Mouse (Mus musculus) testis, adult 2 months (tissue): ENCODE data around the gene Fam162b. TPM values are rescaled to one million over a fixed set of nuclear protein-coding genes. Genes with fewer than 3 reads are reported as not detected.

Experiments used
- H3K27ac ChIP-seq: fragments of 200-500 bp; 2 replicates; pipeline ENCODE4 v1.5.1; 2012; ENCODE audit warnings: low read depth, low read length; ENCODE audit not compliant: control insufficient read depth, insufficient read depth
- H3K27me3 ChIP-seq: fragments of 200-500 bp; 2 replicates; pipeline ENCODE4 v1.6.1; 2012; ENCODE audit warnings: mild to moderate bottlenecking, low read length, moderate library complexity; ENCODE audit not compliant: control insufficient read depth, insufficient read depth
- H3K36me3 ChIP-seq: fragments of 200-500 bp; 2 replicates; pipeline ENCODE4 v1.6.1; 2012; ENCODE audit warnings: mild to moderate bottlenecking, low read length; ENCODE audit not compliant: control insufficient read depth, insufficient read depth
- H3K4me1 ChIP-seq: fragments of 200-500 bp; 2 replicates; pipeline ENCODE4 v1.6.1; 2012; ENCODE audit warnings: low read length; ENCODE audit not compliant: control insufficient read depth, insufficient read depth
- H3K4me3 ChIP-seq: fragments of 200-500 bp; 2 replicates; pipeline ENCODE4 v1.5.1; 2012; ENCODE audit warnings: low read depth, mild to moderate bottlenecking, low read length, moderate library complexity, mixed read lengths; ENCODE audit not compliant: control insufficient read depth
- CTCF ChIP-seq: fragments of 200-500 bp; IDR thresholded peaks from 2 replicates; pipeline ENCODE4 v1.5.1; 2012; ENCODE audit warnings: low read depth, mild to moderate bottlenecking, inconsistent platforms, low read length, moderate library complexity; ENCODE audit not compliant: control insufficient read depth, insufficient read depth, insufficient replicate concordance
- POLR2A ChIP-seq: fragments of 200-500 bp; IDR thresholded peaks from 2 replicates; pipeline ENCODE4 v1.6.1; 2012; ENCODE audit warnings: low read depth, mild to moderate bottlenecking, inconsistent platforms, low read length, moderate library complexity; ENCODE audit not compliant: control insufficient read depth
- polyA plus RNA-seq: library from polyadenylated mRNA; depleted of rRNA; stranded (reverse); fragments of >200 nt; gene quantifications from 2 replicates; pipeline ENCODE4 v1.2.3, GENCODE M21; 2012

Fam162b gene
- polyA plus RNA-seq, 1 experiment = not detected

DNA sequence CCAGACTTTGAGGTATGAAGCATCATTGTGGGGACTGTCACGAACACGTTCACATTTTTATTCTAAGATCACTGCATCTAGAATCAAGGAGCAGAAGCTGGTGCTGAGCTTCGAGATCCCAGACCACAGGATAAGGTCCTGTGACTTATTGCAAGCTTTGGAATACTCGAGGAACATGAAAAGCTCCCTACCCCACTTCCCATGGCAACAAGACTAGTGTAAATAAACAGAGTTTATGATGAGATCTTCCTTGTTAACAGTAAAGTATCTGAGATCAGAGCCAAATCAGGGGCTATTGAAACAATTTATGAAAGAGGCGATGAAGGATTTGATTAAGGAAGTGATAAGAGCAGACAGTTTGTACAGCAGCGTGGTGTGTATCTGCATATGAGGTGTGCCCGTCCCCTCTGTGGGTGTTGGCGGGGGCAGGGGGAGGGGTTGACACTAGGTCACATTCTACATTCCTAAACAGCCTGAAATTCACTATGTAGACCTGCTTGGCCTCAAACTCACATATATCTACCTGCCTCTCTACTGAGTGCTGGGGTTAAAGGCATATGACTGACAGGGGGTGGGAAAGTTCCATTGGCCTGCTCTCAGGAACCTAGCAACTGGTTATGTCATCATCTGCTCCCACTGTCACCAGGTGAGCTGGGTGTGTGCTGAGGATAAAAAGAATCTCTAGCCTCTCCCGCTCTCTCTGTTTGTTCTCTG lies 21.8 kb upstream of the Fam162b start:
- Histone ChIP-seq H3K4me3 (no peak overlapping the region), H3K27ac (no peak overlapping the region), H3K4me1 (no peaks in the 10 kb centered on the region), H3K36me3 (no peaks in the 10 kb centered on the region), H3K27me3 (no peaks in the 10 kb centered on the region)
- no peak for TF ChIP-seq CTCF

DNA sequence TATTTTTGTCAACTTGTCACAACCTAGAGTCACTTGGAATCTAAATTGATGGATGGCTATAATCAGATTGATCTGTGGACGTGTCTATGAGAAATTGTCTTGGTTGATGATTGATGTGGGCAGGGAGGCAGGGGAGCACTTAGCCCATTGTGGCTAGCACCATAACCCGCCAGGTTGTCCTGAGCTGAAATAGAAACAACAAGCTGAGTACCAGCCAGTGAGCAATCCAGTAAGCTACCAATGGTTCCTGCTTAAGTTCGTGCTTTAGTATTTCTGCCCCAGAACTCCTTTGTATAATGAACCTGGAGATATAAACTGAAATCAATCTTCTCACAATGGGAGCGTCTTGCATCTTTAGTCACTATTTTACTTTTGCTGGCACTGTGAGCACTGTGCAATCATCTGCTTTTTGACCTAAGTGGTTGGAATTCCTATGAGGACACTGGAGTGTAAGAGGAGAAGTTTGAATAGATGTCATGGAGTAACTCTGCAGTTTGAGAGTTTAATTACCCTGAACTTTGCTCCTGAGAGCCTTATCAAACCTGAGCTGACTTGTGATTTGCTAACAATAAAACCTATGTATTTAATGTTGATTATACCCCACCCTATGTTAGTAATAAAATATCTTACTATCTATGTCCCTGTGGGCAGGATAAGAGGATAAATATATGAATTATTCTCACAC lies 19.6 kb upstream of the Fam162b start:
- Histone ChIP-seq H3K4me1 (no peaks in the 10 kb centered on the region), H3K27ac (no peak overlapping the region), H3K36me3 (no peaks in the 10 kb centered on the region), H3K4me3 (no peak overlapping the region), H3K27me3 (no peaks in the 10 kb centered on the region)
- TF ChIP-seq POLR2A = no peak
- no peak for TF ChIP-seq CTCF

DNA sequence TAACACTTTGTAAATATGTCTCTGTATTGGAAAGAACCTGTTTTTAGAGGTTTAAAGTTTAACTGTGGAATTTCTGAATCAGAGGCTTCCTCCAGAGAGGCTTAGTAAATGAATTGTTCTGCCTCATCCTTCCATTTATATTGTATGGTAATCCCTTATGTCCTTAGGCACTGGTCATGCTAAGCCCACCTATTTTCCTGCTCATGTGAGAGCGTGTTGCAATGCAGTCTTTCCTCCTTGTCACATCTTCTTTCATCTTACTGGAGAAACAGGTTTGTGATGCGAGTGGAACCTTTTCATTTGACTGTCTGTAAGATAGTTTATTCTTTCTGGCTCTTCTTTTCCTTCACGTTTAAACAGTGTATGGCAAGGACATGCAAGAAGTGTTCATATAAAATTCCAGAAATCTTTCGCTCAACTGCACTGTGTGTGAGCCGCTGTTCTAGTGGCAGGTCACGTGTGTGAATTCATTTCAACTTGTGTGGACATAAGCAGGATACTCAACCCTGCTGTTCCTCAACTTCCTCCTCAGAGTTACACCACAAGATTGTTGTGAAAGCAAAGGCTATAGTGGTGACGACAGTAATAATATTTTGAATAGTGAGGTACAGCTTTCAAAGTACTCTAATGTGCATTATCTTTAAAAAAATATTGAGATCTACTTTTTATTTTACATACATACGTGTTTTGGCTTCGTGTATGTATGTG lies 6.8 kb upstream of the Fam162b start:
- TF ChIP-seq POLR2A (no peak), CTCF (no peak)

DNA sequence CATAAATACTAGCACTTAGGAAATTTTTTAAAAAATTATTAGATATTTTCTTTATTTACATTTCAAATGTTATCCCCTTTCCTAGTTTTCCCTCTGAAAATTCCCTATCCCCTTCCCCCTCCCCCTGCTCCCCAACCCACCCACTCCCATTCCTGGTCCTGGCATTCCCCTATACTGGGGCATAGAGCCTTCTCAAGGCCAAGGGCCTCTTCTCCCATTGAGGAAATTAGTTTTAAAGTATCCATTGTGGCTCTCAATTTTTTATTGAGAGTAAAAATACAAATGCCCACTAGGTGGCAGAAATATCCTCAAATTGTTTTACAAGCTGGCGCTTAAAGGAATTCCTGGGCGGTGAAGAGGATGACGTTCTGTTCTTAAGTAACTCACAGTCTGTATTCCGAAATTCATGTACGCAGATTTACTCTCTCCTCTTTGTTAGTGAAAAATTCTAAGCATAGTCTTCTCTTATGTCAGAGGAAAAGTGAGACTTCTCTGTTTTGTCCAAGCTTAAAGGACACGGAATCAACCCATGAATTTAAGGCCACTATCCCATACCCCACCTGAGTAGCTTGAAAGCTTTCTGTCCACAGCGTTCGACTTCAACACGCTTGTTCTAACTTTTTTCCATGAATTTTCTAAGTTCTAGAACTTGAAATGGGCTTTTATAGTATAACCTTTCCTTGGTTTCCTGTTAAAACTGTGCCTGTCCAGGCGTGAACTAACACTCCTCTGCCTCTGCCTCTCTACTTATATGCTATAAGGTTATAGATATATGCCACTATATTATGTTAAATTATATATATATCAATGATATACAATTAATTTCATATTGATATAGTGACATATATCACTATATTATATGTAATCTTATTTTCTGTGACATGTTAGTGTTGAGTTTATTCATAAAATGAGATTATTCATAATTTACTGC lies 4.9 kb upstream of the Fam162b start:
- Histone ChIP-seq H3K4me3 (no peak overlapping the region), H3K27ac (no peak overlapping the region), H3K36me3 (no peaks in the 10 kb centered on the region), H3K27me3 (no peaks in the 10 kb centered on the region), H3K4me1 (no peaks in the 10 kb centered on the region; the same call in 1 of the 2 replicates)
- TF ChIP-seq CTCF (no peak), POLR2A (no peak)

More for the DNA sequence above, 6.8 kb upstream of the Fam162b start:
- H3K27me3 ChIP-seq = no peaks in the 10 kb centered on the region
- H3K4me1 ChIP-seq = no peaks in the 10 kb centered on the region
- no peaks in the 10 kb centered on the region for H3K36me3 ChIP-seq
- H3K27ac ChIP-seq = no peak overlapping the region
- no peak overlapping the region for H3K4me3 ChIP-seq

DNA sequence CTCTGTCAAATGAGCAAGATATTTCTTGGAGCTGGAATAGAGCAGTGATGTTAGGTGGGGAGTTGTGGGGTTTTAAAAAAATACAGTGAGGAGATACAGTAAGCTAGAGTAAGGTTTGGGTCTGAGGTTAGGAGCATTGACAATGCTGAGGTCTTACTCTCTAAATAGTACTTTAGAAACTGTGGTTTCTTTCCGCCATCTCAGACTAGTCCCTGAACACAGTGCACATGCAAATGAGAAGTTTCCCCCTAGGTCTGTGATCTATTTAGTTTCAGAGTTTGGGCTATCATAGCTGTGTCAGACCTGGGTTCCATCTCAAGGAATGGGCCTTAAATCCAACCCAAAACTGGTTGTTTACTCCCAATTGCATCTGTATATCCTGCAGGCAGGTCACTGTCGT lies 1.3 kb upstream of the Fam162b start:
- Histone ChIP-seq H3K4me1 (no peaks in the 10 kb centered on the region; the same call in 1 of the 2 replicates), H3K27ac (no peak overlapping the region), H3K4me3 (no peak overlapping the region), H3K27me3 (no peaks in the 10 kb centered on the region), H3K36me3 (no peaks in the 10 kb centered on the region)
- TF ChIP-seq POLR2A (no peak), CTCF (no peak)

DNA sequence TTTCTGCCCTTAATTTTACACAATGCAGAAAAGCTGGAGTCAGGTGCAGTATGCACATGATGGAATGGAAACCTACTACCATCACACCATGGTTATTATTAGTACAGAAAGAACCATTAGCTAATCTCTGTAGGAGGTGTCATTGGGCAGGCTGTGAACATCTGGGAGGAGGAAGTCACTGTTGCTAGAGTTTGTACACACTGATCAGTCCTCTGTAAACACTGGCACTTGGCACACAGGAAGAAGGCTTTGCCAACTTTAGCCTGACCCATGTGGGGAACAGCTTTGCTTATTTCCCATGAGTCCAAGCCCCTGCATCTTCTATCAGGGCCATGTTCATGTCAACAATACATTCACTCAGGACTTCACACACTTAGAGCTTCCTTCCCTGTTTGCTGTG lies 5.4 kb downstream of the Fam162b start:
- Histone ChIP-seq H3K4me3 (no peak overlapping the region), H3K36me3 (no peaks in the 10 kb centered on the region), H3K27me3 (no peaks in the 10 kb centered on the region), H3K27ac (no peak overlapping the region), H3K4me1 (no peaks in the 10 kb centered on the region)
- TF ChIP-seq CTCF (no peak), POLR2A (no peak)

DNA sequence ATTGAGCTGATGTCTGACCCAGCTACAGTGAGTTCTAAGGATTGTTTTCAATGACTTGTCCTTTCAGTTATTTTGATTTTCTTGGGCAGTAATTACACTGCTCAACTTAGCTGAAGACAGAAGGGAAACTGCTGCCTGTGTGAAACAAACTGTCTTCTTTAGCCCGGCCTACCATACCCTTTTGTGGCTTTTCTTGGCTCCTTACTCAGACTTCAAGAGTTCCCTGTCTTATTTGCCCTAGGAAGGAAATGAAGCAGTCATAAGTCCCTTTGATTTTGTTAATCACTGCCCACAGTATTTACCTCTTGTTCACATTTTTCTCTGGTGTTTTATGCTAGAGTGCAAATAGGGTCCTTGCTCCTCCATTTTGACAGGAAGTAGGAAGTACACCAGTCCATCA lies 5.9 kb downstream of the Fam162b start:
- TF ChIP-seq CTCF = no peak
- no peak for TF ChIP-seq POLR2A
- H3K36me3 ChIP-seq = no peaks in the 10 kb centered on the region
- H3K27me3 ChIP-seq = no peaks in the 10 kb centered on the region
- no peak overlapping the region for H3K27ac ChIP-seq
- no peaks in the 10 kb centered on the region for H3K4me1 ChIP-seq
- H3K4me3 ChIP-seq = no peak overlapping the region
